Mouse (Mus musculus): Measurements from ENCODE around the gene Neu2. TPM values are rescaled to one million over a fixed set of nuclear protein-coding genes. Genes with fewer than 3 reads are reported as not detected.

The Neu2 gene
- polyA plus RNA-seq, 1 experiment from 2014 or later: not detected

DNA sequence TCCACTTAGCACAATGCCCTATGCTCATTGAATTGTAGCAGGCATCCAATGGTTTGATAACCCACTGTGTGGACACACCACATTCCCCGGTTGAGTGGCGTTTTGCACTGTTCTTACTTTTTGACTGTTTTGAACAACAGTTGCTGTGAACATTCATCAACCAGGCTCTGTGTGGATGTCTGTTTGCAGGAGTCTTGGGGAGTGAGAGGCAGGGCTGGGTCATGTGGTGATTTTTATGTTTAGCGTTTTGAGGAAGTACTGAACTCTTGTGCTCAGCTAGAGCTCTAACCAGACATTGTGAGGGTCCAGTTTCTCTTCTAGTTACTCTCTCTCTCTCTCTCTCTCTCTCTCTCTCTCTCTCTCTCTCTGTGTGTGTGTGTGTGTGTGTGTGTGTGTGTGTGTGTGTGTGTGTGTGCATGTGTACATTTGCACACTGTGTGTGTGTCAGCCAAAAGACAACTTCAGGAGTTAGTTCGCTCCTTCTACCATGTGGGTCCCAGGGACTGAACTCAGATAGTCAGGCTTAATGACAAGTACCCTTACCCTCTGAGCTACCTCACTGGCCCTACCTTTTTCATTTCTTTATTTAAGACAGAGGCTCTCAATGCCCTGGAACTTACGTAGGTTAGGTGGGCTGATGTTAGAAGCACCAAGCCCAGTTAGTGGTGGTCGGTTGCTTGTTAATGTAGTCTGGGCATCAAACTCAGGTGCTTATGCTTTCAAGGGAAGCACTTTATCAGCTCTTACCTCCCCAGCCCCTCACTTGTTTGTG lies 115.8 kb downstream of the Neu2 start:
- Histone ChIP-seq H3K36me3 (no peaks in the 10 kb centered on the region), H3K27ac (replicated peaks) (no peak overlapping the region), H3K4me1 (no peaks in the 10 kb centered on the region), H3K4me3 (no peak overlapping the region), H3K9me3 (replicated peaks) (no peaks in the 10 kb centered on the region), H3K27me3 (ENCODE audit: low read depth, poor library complexity, severe bottlenecking) (no peaks in the 10 kb centered on the region)
- no peak for DNase-seq (ENCODE audit: low spot score)
- WGBS: 90% methylated on average over 6 of the region's 6 CpGs

GRCm38 (mm10) chr1:87626344-87626743 lies 116.7 kb downstream of the Neu2 start:
- DNase-seq (ENCODE audit: low spot score): no peak
- Histone ChIP-seq H3K4me3 (no peak overlapping the region), H3K9me3 (replicated peaks) (no peaks in the 10 kb centered on the region), H3K4me1 (no peaks in the 10 kb centered on the region), H3K27ac (replicated peaks) (no peak overlapping the region), H3K36me3 (no peaks in the 10 kb centered on the region), H3K27me3 (ENCODE audit: low read depth, poor library complexity, severe bottlenecking) (no peaks in the 10 kb centered on the region)
- WGBS: 62% methylated on average over 2 of the region's 2 CpGs

DNA sequence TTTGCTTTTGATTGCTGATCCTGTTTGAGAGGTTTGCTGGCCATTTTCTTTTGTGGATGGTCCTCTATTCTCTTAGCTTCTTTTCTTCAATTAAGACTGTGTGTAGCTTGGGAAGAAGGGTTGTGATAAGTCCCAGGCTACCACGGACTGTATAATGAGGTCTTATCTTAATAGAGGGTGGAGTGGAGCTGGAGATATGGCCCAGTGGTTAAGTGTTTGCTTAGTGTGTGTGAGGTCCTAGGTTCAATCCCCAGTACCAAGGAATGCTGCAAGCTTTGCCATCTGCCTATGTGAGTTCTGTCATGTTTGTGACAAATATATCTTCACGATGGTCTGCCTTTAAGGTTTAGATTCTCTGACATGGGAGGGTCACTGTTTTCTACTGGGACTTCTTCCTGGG lies 118.4 kb downstream of the Neu2 start:
- WGBS: 77% methylated on average over 2 of the region's 2 CpGs

GRCm38 (mm10) chr1:87631584-87631983 lies 121.9 kb downstream of the Neu2 start:
- 84% methylated on average over 10 of the region's 10 CpGs for WGBS
- Histone ChIP-seq H3K4me1 (no peaks in the 10 kb centered on the region), H3K36me3 (no peaks in the 10 kb centered on the region), H3K4me3 (no peak overlapping the region), H3K27me3 (ENCODE audit: low read depth, poor library complexity, severe bottlenecking) (no peaks in the 10 kb centered on the region), H3K27ac (replicated peaks) (no peak overlapping the region), H3K9me3 (replicated peaks) (no peaks in the 10 kb centered on the region)
- DNase-seq (ENCODE audit: low spot score): no peak

More for the DNA sequence above, 118.4 kb downstream of the Neu2 start:
- Histone ChIP-seq H3K4me3 (no peak overlapping the region), H3K27me3 (ENCODE audit: low read depth, poor library complexity, severe bottlenecking) (no peaks in the 10 kb centered on the region), H3K36me3 (no peaks in the 10 kb centered on the region), H3K4me1 (no peaks in the 10 kb centered on the region), H3K27ac (replicated peaks) (no peak overlapping the region), H3K9me3 (replicated peaks) (no peaks in the 10 kb centered on the region)
- no peak for DNase-seq (ENCODE audit: low spot score)

- no peaks in the 10 kb centered on the region for H3K36me3 ChIP-seq
- whole genome bisulfite sequencing: 80% methylated on average over 6 of the region's 6 CpGs
- no peak for DNase-seq (ENCODE audit: low spot score)
These were observed 122.5 kb downstream of the Neu2 start for GRCm38 (mm10) chr1:87632163-87632562.

DNA sequence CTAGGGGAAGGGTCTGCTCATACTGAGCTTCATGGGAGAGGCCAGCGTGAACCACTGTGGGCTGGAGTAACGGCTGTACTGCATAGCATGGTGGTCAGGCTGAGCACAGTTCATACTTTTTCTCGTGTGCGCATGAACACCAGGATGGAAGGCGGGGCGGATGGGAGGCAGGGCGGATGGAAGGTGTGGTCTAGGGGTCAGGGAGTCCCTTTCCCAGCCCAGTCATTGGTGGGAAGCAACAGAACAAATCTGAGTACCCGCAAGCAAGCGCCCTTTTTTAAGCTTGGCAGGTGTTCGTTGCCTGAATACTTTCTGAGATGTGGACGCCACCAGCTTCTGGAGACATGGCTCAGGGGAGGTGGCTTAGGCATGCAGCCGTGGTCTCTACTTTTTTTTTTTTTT lies 127.0 kb downstream of the Neu2 start:
- WGBS: 92% methylated on average over 12 of the region's 12 CpGs
- no peak overlapping the region for H3K4me3 ChIP-seq
- H3K27ac ChIP-seq (replicated peaks): no peak overlapping the region
- DNase-seq (ENCODE audit: low spot score): no peak
- no peaks in the 10 kb centered on the region for H3K36me3 ChIP-seq
- H3K4me1 ChIP-seq: peaks cover 4% of the 10 kb centered on the region; the same call in 1 of the 2 replicates
- no peaks in the 10 kb centered on the region for H3K9me3 ChIP-seq (replicated peaks)
- H3K27me3 ChIP-seq (ENCODE audit: low read depth, poor library complexity, severe bottlenecking): no peaks in the 10 kb centered on the region

More at GRCm38 (mm10) chr1:87632163-87632562, 122.5 kb downstream of the Neu2 start:
- Histone ChIP-seq H3K27ac (replicated peaks) (no peak overlapping the region), H3K4me3 (no peak overlapping the region), H3K9me3 (replicated peaks) (no peaks in the 10 kb centered on the region), H3K4me1 (no peaks in the 10 kb centered on the region), H3K27me3 (ENCODE audit: low read depth, poor library complexity, severe bottlenecking) (no peaks in the 10 kb centered on the region)

DNA sequence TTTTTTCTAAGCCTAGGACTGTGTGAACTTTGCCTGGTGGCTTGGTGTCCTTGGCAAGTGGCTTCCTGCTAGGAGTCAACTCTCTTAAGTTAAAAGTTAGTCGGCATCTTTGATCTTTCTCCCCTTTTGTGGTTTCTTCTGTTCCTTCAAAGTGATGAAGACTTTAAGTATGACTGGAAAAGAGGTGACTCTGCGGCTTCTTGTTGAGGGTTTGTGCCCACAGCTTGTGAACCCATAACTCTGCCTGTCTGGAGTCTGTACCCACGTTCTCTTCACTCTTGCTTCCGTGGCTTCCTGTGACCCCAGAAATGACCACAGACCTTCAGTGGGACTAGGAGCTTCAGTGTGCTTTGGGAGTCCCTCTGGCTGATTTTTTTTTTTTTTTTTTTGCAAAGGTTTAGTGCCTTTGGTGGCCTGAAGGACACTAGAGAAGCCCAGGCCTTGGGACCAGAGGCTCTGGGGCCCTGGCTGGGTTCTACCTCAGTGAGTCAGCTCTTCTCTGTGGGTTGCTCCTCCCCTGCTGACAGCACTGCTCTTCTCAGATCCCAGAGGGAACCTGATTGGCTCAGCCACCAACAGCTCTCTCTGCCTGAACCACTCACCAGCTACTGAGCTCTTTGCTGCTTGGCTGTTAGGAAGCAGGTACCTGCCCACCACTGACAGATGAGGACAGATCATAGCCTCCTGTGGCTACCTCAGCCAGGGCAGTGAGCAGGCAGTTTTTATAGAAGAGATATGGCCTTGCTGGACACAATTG lies 127.6 kb downstream of the Neu2 start:
- DNase-seq (ENCODE audit: low spot score): no peak
- Histone ChIP-seq H3K27me3 (ENCODE audit: low read depth, poor library complexity, severe bottlenecking) (no peaks in the 10 kb centered on the region), H3K4me3 (no peak overlapping the region), H3K27ac (replicated peaks) (no peak overlapping the region; the same call in 1 of the 2 replicates), H3K36me3 (no peaks in the 10 kb centered on the region), H3K4me1 (peaks cover 4% of the 10 kb centered on the region; the same call in 1 of the 2 replicates), H3K9me3 (replicated peaks) (no peaks in the 10 kb centered on the region)
- WGBS: 85% methylated on average over 4 of the region's 4 CpGs

- H3K27me3 ChIP-seq (ENCODE audit: low read depth, poor library complexity, severe bottlenecking): no peaks in the 10 kb centered on the region
- WGBS: 92% methylated on average over 4 of the region's 4 CpGs
- H3K36me3 ChIP-seq: no peaks in the 10 kb centered on the region
- peaks cover 4% of the 10 kb centered on the region; the same call in 1 of the 2 replicates for H3K4me1 ChIP-seq
- no peaks in the 10 kb centered on the region for H3K9me3 ChIP-seq (replicated peaks)
- no peak overlapping the region for H3K27ac ChIP-seq (replicated peaks)
- H3K4me3 ChIP-seq: no peak overlapping the region
- DNase-seq (ENCODE audit: low spot score): no peak
These were observed 128.3 kb downstream of the Neu2 start for GRCm38 (mm10) chr1:87637878-87638600.

- DNase-seq (ENCODE audit: low spot score): no peak
- H3K4me3 ChIP-seq: no peak overlapping the region
- WGBS: 87% methylated on average over 8 of the region's 8 CpGs
- H3K4me1 ChIP-seq: peaks cover 4% of the 10 kb centered on the region; the same call in 1 of the 2 replicates
- no peaks in the 10 kb centered on the region for H3K36me3 ChIP-seq
- no peaks in the 10 kb centered on the region for H3K9me3 ChIP-seq (replicated peaks)
- H3K27ac ChIP-seq (replicated peaks): peak overlapping the region; percentile 46
- no peaks in the 10 kb centered on the region for H3K27me3 ChIP-seq (ENCODE audit: low read depth, poor library complexity, severe bottlenecking)
These were observed 130.0 kb downstream of the Neu2 start for GRCm38 (mm10) chr1:87639724-87640123.

GRCm38 (mm10) chr1:87640165-87640661 lies 130.5 kb downstream of the Neu2 start:
- Histone ChIP-seq H3K4me1 (peaks cover 4% of the 10 kb centered on the region; the same call in 1 of the 2 replicates), H3K9me3 (replicated peaks) (no peaks in the 10 kb centered on the region), H3K4me3 (no peak overlapping the region), H3K27me3 (ENCODE audit: low read depth, poor library complexity, severe bottlenecking) (no peaks in the 10 kb centered on the region), H3K27ac (replicated peaks) (peak overlapping the region; percentile 46), H3K36me3 (no peaks in the 10 kb centered on the region)
- no peak for DNase-seq (ENCODE audit: low spot score)
- WGBS: 80% methylated on average over 17 of the region's 17 CpGs

GRCm38 (mm10) chr1:87643016-87643415 lies 133.3 kb downstream of the Neu2 start:
- Histone ChIP-seq H3K36me3 (no peaks in the 10 kb centered on the region), H3K4me3 (no peak overlapping the region), H3K27me3 (ENCODE audit: low read depth, poor library complexity, severe bottlenecking) (no peaks in the 10 kb centered on the region), H3K4me1 (no peaks in the 10 kb centered on the region), H3K27ac (replicated peaks) (no peak overlapping the region), H3K9me3 (replicated peaks) (no peaks in the 10 kb centered on the region)
- 87% methylated on average over 7 of the region's 7 CpGs for WGBS
- no peak for DNase-seq (ENCODE audit: low spot score)

DNA sequence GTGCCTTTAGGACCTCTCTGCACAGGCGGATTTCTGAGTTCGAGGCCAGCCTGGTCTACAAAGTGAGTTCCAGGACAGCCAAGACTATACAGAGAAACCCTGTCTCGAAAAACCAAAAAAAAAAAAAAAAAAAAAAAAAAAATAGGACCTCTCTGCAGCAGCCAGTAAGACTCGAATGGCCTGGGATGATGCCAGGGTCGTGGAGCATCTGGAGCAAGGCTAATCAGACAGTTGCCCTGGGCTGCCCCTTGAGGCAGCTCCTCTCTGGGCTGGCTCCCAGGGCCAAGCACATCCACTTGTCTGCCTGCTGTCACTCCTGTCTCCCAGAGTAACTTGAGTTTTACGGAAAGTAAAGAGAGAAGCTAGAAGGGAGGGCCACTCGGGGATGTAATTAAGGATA lies 135.4 kb downstream of the Neu2 start:
- no peak for DNase-seq (ENCODE audit: low spot score)
- Histone ChIP-seq H3K4me3 (no peak overlapping the region), H3K4me1 (no peaks in the 10 kb centered on the region), H3K36me3 (no peaks in the 10 kb centered on the region), H3K27me3 (ENCODE audit: low read depth, poor library complexity, severe bottlenecking) (no peaks in the 10 kb centered on the region), H3K9me3 (replicated peaks) (no peaks in the 10 kb centered on the region), H3K27ac (replicated peaks) (no peak overlapping the region)
- 77% methylated on average over 7 of the region's 7 CpGs for WGBS

All from midbrain, embryonic 10.5 days (tissue).